Mouse (Mus musculus) adrenal gland, postnatal 10 days (tissue): ENCODE results near the gene Chd4. TPM values are rescaled to one million over a fixed set of nuclear protein-coding genes. Genes with fewer than 3 reads are reported as not detected.

ENCODE experiments used
- DNase-seq: peaks from one replicate; pipeline ENCODE4 v3.0.0; 2021; ENCODE audit warnings: mixed read lengths
- total RNA-seq, 2 experiments: library from RNA; stranded (reverse); gene quantifications; 2 replicates each; pipeline ENCODE4 v1.2.3; 2021

The Chd4 gene
- total RNA-seq, 2 experiments from 2014 or later = 156 to 198 TPM

- DNase-seq = no peak
These were observed 46.7 kb downstream of the Chd4 start for GRCm38 (mm10) chr6:125142436-125142835.

GRCm38 (mm10) chr6:125143128-125143527, 47.3 kb downstream of the Chd4 start:
- no peak for DNase-seq

GRCm38 (mm10) chr6:125143904-125144303, 48.1 kb downstream of the Chd4 start:
- DNase-seq = no peak

- peak; percentile 92 for DNase-seq
These were observed 49.2 kb downstream of the Chd4 start, which contains the start of gene Iffo1 for GRCm38 (mm10) chr6:125145001-125145400. TSS of gene Iffo1 (plus strand) at chr6:125145241.

- DNase-seq = peak; percentile 32
These were observed 49.7 kb downstream of the Chd4 start for GRCm38 (mm10) chr6:125145479-125145951.

- DNase-seq = no peak
These were observed 50.4 kb downstream of the Chd4 start for GRCm38 (mm10) chr6:125146148-125146547.

GRCm38 (mm10) chr6:125146797-125147196, 51.0 kb downstream of the Chd4 start:
- DNase-seq = peak; percentile 69

- no peak for DNase-seq
These were observed 51.5 kb downstream of the Chd4 start for GRCm38 (mm10) chr6:125147329-125147728.

- peak; percentile 44 for DNase-seq
These were observed 52.6 kb downstream of the Chd4 start for GRCm38 (mm10) chr6:125148251-125148925.

GRCm38 (mm10) chr6:125148926-125149568, 53.3 kb downstream of the Chd4 start:
- peak; percentile 46 for DNase-seq

- no peak for DNase-seq
These were observed 53.8 kb downstream of the Chd4 start for GRCm38 (mm10) chr6:125149569-125149950.

- DNase-seq = no peak
These were observed 56.6 kb downstream of the Chd4 start for GRCm38 (mm10) chr6:125152212-125153017.

GRCm38 (mm10) chr6:125153018-125153389, 57.2 kb downstream of the Chd4 start:
- no peak for DNase-seq

GRCm38 (mm10) chr6:125153682-125154081, 57.9 kb downstream of the Chd4 start:
- no peak for DNase-seq

- DNase-seq = no peak
These were observed 58.8 kb downstream of the Chd4 start for GRCm38 (mm10) chr6:125154550-125154949.

- DNase-seq = no peak
These were observed 59.5 kb downstream of the Chd4 start for GRCm38 (mm10) chr6:125155262-125155661.

GRCm38 (mm10) chr6:125156491-125156890, 60.7 kb downstream of the Chd4 start:
- no peak for DNase-seq

GRCm38 (mm10) chr6:125156903-125157614, 61.3 kb downstream of the Chd4 start:
- no peak for DNase-seq

GRCm38 (mm10) chr6:125158944-125159492, 63.2 kb downstream of the Chd4 start:
- no peak for DNase-seq

GRCm38 (mm10) chr6:125159773-125160557, 64.2 kb downstream of the Chd4 start:
- DNase-seq = no peak

GRCm38 (mm10) chr6:125160558-125160853, 64.7 kb downstream of the Chd4 start:
- DNase-seq = no peak
